Comparison of ENCODE assay signal across 11 mouse cellular contexts in genomic region chr2:163458539-163459265, GRCm38 (mm10). TPM values are rescaled to one million over a fixed set of nuclear protein-coding genes. Genes with fewer than 3 reads are reported as not detected.
A peak's percentile ranks its signal among the peaks of the same experiment; 100 is the strongest.
DNase-seq lines count a peak whose midpoint lies in the region; ATAC-seq and TF ChIP-seq lines count a peak whose summit lies in the region.
"Had no signal": no experiment of that assay in that cellular context is flagged by ENCODE, and none has a peak within 500 bp of the region (broad histone marks: within the 10 kb centered on the region; RNA-seq: fewer than 3 reads in every experiment).

No protein-coding gene starts in this region.

- H3K4me1 ChIP-seq in heart, adult 2 months (ENCODE audit: control insufficient read depth, insufficient read depth, low read length) = no peaks in the 10 kb centered on the region; the same call in 1 of the 2 replicates
- H3K4me1 ChIP-seq in E14TG2a.4 (replicated peaks; ENCODE audit: low read depth, low read length) = peaks cover 71% of the 10 kb centered on the region
- no peaks in the 10 kb centered on the region for H3K4me1 ChIP-seq in intestine, embryonic 16.5 days (ENCODE audit: control insufficient read depth, insufficient read depth, low read length)
- H3K4me1 ChIP-seq: embryonic facial prominence, embryonic 13.5 days had no signal

- peaks cover 21% of the 10 kb centered on the region for H3K9me3 ChIP-seq in E14TG2a.4 (ENCODE audit: low read length)
- no peaks in the 10 kb centered on the region for H3K9me3 ChIP-seq in intestine, embryonic 16.5 days (ENCODE audit: control insufficient read depth, low read length)
- H3K9me3 ChIP-seq: embryonic facial prominence, embryonic 13.5 days; liver, embryonic 13.5 days had no signal

- TF ChIP-seq POLR2A in heart, adult 2 months (IDR thresholded peaks at IDR 0.05; ENCODE audit: insufficient read depth, low read depth, low read length) = no peak; the same call in 1 of the 2 replicates

- no peak for TF ChIP-seq EP300 in heart, adult 2 months (IDR thresholded peaks at IDR 0.05; ENCODE audit: insufficient read depth, low read depth, low read length)

- H3K27ac ChIP-seq in heart, adult 2 months = peak overlapping the region; percentile 81
- no peak overlapping the region for H3K27ac ChIP-seq in intestine, embryonic 16.5 days (ENCODE audit: low read length)
- H3K27ac ChIP-seq: embryonic facial prominence, embryonic 13.5 days; liver, embryonic 13.5 days had no signal

- TF ChIP-seq CTCF in heart, adult 2 months (IDR thresholded peaks at IDR 0.05) = no peak
- no peak for TF ChIP-seq CTCF in E14TG2a.4 (conservative IDR thresholded peaks at IDR 0.05; ENCODE audit: low read length)

- H3K79me2 ChIP-seq in heart, adult 2 months (replicated peaks; ENCODE audit: control insufficient read depth, insufficient read depth, low read length) = no peaks in the 10 kb centered on the region

- peak; percentile 79 for ATAC-seq in intestine, embryonic 16.5 days

- DNase-seq in heart, adult 2 months = peak; percentile 31 to 41
- no peak for DNase-seq in heart, postnatal 25 days (ENCODE audit: low spot score)
- peak; percentile 72 for DNase-seq in cerebellum, adult 9-11 months
- DNase-seq in right cerebral cortex, postnatal 25 days = no peak
- no peak for DNase-seq in adrenal gland, postnatal 14 days
- DNase-seq in left cerebral cortex, adult 9 months (ENCODE audit: low spot score in 2 of 2) = no peak
- DNase-seq: kidney, adult 9 months; liver, embryonic 13.5 days had no signal

- intact Hi-C loops in heart, adult 2 months (cut with DNase I) = no loop called here
- intact Hi-C loops in heart, postnatal 25 days (cut with DNase I) = no loop called here

- no peaks in the 10 kb centered on the region for H3K27me3 ChIP-seq in heart, adult 2 months (ENCODE audit: control insufficient read depth, insufficient read depth, low read length)
- no peaks in the 10 kb centered on the region for H3K27me3 ChIP-seq in E14TG2a.4 (ENCODE audit: insufficient read depth, low read length)
- H3K27me3 ChIP-seq in intestine, embryonic 16.5 days (replicated peaks; ENCODE audit: control insufficient read depth, insufficient read depth, low read length) = peaks cover 2% of the 10 kb centered on the region; the same call in 1 of the 2 replicates

- H3K36me3 ChIP-seq in heart, adult 2 months (ENCODE audit: control insufficient read depth, insufficient read depth, low read length) = no peaks in the 10 kb centered on the region
- H3K36me3 ChIP-seq in E14TG2a.4 (ENCODE audit: insufficient read depth, low read length) = peaks cover 15% of the 10 kb centered on the region; the same call in 1 of the 2 replicates
- H3K36me3 ChIP-seq in intestine, embryonic 16.5 days (ENCODE audit: control insufficient read depth, insufficient read depth, low read length) = no peaks in the 10 kb centered on the region
- H3K36me3 ChIP-seq: embryonic facial prominence, embryonic 13.5 days; liver, embryonic 13.5 days had no signal

- no peak overlapping the region for H3K4me2 ChIP-seq in intestine, embryonic 16.5 days (ENCODE audit: low read depth, low read length)
- H3K4me2 ChIP-seq: embryonic facial prominence, embryonic 13.5 days; liver, embryonic 13.5 days had no signal

- H3K4me3 ChIP-seq in heart, adult 2 months = peak overlapping the region; percentile 37
- H3K4me3 ChIP-seq in E14TG2a.4 (replicated peaks; ENCODE audit: low read length) = peak overlapping the region; percentile 71
- no peak overlapping the region for H3K4me3 ChIP-seq in intestine, embryonic 16.5 days (ENCODE audit: low read length)
- H3K4me3 ChIP-seq: embryonic facial prominence, embryonic 13.5 days; liver, embryonic 13.5 days had no signal

- 26% methylated on average over 27 of the region's 27 CpGs for WGBS in heart, adult 2 months
- 40% methylated on average over 27 of the region's 27 CpGs for WGBS in intestine, embryonic 16.5 days

- peak overlapping the region; percentile 38 for H3K9ac ChIP-seq in heart, adult 2 months (ENCODE audit: low read depth, low read length)
- H3K9ac ChIP-seq in intestine, embryonic 16.5 days (ENCODE audit: low read depth, low read length) = no peak overlapping the region
- H3K9ac ChIP-seq: embryonic facial prominence, embryonic 13.5 days; liver, embryonic 13.5 days had no signal

RNA-seq across cellular contexts. Expression of gene Fitm2, which starts 13.7 kb away (rescaled TPM):
- total RNA-seq in heart, adult 2 months (2021) = 100 to 1,000 TPM; 196 to 223 TPM
- 93.8 and 139 TPM in 2 replicates for polyA plus RNA-seq in heart, adult 2 months (2012; rRNA removed)
- total RNA-seq in heart, postnatal 25 days (2021) = 100 to 1,000 TPM; 174 to 182 TPM
- 10.4 and 10.6 TPM in 2 replicates for polyA plus RNA-seq in intestine, embryonic 16.5 days (2015; fragmentation: Nextera tagmentation; extraction: Ambion mirVana)
- 82.3 and 91.4 TPM in 2 replicates for total RNA-seq in adrenal gland, postnatal 14 days (2021)

RNA-seq across cellular contexts. Expression of gene Gdap1l1, which starts 20.4 kb away (rescaled TPM):
- not detected for total RNA-seq in heart, adult 2 months (2021)
- 0.23 and 0.25 TPM in 2 replicates for polyA plus RNA-seq in heart, adult 2 months (2012; rRNA removed)
- not detected for total RNA-seq in heart, postnatal 25 days (2021)
- 3.9 and 5.0 TPM in 2 replicates for polyA plus RNA-seq in intestine, embryonic 16.5 days (2015; fragmentation: Nextera tagmentation; extraction: Ambion mirVana)
- total RNA-seq in adrenal gland, postnatal 14 days (2021) = 5.4 TPM in 2 replicates

RNA-seq across cellular contexts. Expression of gene R3hdml, which starts 33.4 kb away (rescaled TPM):
- not detected for total RNA-seq in heart, adult 2 months (2021)
- polyA plus RNA-seq in heart, adult 2 months (2012; rRNA removed) = not detected in 2 replicates
- not detected for total RNA-seq in heart, postnatal 25 days (2021)
- 0.20 and 0.24 TPM in 2 replicates for polyA plus RNA-seq in intestine, embryonic 16.5 days (2015; fragmentation: Nextera tagmentation; extraction: Ambion mirVana)
- not detected in 2 replicates for total RNA-seq in adrenal gland, postnatal 14 days (2021)
- polyA plus RNA-seq: embryonic facial prominence, embryonic 13.5 days; liver, embryonic 13.5 days had no signal

RNA-seq across cellular contexts. Expression of gene Oser1, which starts 34.2 kb away (rescaled TPM):
- 10 to 100 TPM; 19.6 to 21.2 TPM for total RNA-seq in heart, adult 2 months (2021)
- 9.7 and 16.4 TPM in 2 replicates for polyA plus RNA-seq in heart, adult 2 months (2012; rRNA removed)
- total RNA-seq in heart, postnatal 25 days (2021) = 10 to 100 TPM; 21.0 to 21.6 TPM
- polyA plus RNA-seq in intestine, embryonic 16.5 days (2015; fragmentation: Nextera tagmentation; extraction: Ambion mirVana) = 79.4 and 85.8 TPM in 2 replicates
- total RNA-seq in adrenal gland, postnatal 14 days (2021) = 34.8 and 37.3 TPM in 2 replicates

RNA-seq across cellular contexts. Expression of gene Hnf4a, which starts 47.9 kb away (rescaled TPM):
- total RNA-seq in heart, adult 2 months (2021) = not detected
- polyA plus RNA-seq in heart, adult 2 months (2012; rRNA removed) = 0.03 TPM in 1 of 2 replicates, not detected in the other
- not detected for total RNA-seq in heart, postnatal 25 days (2021)
- 86.6 and 88.5 TPM in 2 replicates for polyA plus RNA-seq in intestine, embryonic 16.5 days (2015; fragmentation: Nextera tagmentation; extraction: Ambion mirVana)
- 2.0 and 28.1 TPM in 2 replicates for total RNA-seq in adrenal gland, postnatal 14 days (2021)
- polyA plus RNA-seq: embryonic facial prominence, embryonic 13.5 days had no signal

Comparison
In these comparisons a context has a peak if more than half of its experiments do, and no peak if none do; other contexts are left out.
1. DNase-seq: peak in heart, adult 2 months (2 of 2) and cerebellum, adult 9-11 months (single experiment); none in heart, postnatal 25 days (single experiment), right cerebral cortex, postnatal 25 days (single experiment), adrenal gland, postnatal 14 days (single experiment) and left cerebral cortex, adult 9 months (0 of 2).